Mouse (Mus musculus): ENCODE measurements at regions not wholly inside any gene's neighbourhood (a gene's known extent, or its start where the extent isn't known, plus 50 kb on each side); places are given as distances from the start of the nearest gene placed in this dataset.

- Histone ChIP-seq H3K9me3 (no peaks in the 10 kb centered on the region), H3K4me3 (no peak overlapping the region), H3K9ac (no peak overlapping the region), H3K4me1 (no peaks in the 10 kb centered on the region), H3K27ac (no peak overlapping the region), H3K36me3 (no peaks in the 10 kb centered on the region), H3K27me3 (replicated peaks) (no peaks in the 10 kb centered on the region), H3K4me2 (replicated peaks) (no peak overlapping the region)
- WGBS = 86% methylated on average over 2 of the region's 2 CpGs
- ATAC-seq (ENCODE audit: low FRiP score, low read depth) = no peak
These were observed 90.8 kb upstream of the B430305J03Rik start for GRCm38 (mm10) chr3:61456598-61456997.

DNA sequence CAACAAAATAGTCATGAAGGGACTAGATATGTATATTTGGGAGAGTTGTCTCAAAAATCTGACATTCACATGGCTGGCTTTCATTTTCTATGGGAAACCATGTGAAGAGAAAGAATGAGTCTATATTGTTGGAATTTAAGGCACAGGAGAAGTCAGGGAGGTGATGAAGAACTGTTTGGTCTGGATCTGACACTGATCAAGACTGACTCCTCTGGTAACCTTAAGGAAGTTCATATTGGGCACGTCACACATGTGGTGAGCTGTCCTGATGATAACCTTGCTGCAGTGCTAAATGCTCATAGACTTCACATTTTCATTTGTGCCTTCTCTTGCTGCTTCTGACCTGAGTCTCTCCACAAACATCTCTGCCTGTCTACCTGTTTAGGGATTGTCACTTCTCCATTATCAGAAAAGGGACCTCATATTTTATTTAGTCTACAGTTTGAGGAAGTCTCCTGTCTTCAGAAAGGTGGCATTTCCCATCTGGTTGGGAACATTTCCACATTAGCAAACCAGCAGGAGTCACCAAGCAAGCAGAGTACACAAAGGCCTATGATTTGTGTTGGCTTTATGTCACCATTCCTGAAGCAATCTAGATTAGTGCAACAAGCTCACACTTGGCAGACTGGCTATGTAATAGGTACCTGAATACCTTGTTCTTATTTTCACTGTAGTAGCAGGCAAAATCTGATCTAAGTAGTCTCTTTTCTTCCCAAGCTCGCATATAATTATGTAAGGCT, 76.4 kb upstream of the B430305J03Rik start:
- no peak overlapping the region for H3K4me2 ChIP-seq (replicated peaks)
- no peaks in the 10 kb centered on the region for H3K4me1 ChIP-seq
- no peaks in the 10 kb centered on the region for H3K27me3 ChIP-seq (replicated peaks)
- no peak for ATAC-seq (ENCODE audit: low FRiP score, low read depth)
- 90% methylated on average over 2 of the region's 2 CpGs for WGBS
- H3K27ac ChIP-seq = no peak overlapping the region
- no peak overlapping the region for H3K4me3 ChIP-seq
- no peaks in the 10 kb centered on the region for H3K9me3 ChIP-seq
- H3K36me3 ChIP-seq = no peaks in the 10 kb centered on the region
- no peak overlapping the region for H3K9ac ChIP-seq

- H3K9me3 ChIP-seq = no peaks in the 10 kb centered on the region
- no peak overlapping the region for H3K4me3 ChIP-seq
- no peak overlapping the region for H3K9ac ChIP-seq
- ATAC-seq (ENCODE audit: low FRiP score, low read depth) = no peak
- no peaks in the 10 kb centered on the region for H3K36me3 ChIP-seq
- H3K4me2 ChIP-seq (replicated peaks) = no peak overlapping the region
- H3K27ac ChIP-seq = no peak overlapping the region
- H3K27me3 ChIP-seq (replicated peaks) = no peaks in the 10 kb centered on the region
- no peaks in the 10 kb centered on the region for H3K4me1 ChIP-seq
- 89% methylated on average over 4 of the region's 4 CpGs for WGBS
These were observed 75.7 kb upstream of the B430305J03Rik start for GRCm38 (mm10) chr3:61441445-61441844.

DNA sequence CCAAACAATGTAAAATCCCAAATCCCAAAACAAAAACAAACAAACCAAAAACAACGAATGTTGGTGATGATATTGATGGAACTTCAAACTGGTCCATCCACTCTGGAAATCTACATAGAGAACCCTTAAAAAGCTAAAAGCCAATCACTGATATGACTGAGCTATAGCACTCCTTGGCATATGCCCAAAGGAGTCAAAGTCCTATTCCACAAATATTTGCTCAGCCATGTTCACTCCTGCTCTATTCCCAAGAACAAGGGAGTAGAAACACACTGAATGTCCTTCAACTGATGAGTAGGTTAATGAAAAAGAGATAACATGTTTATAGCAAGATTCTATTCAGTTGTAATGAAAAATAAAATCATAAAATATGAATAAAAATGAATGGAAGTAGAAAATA, 63.0 kb upstream of the B430305J03Rik start:
- H3K4me3 ChIP-seq = no peak overlapping the region
- no peak overlapping the region for H3K4me2 ChIP-seq (replicated peaks)
- H3K36me3 ChIP-seq = no peaks in the 10 kb centered on the region
- WGBS = 84% methylated on average over 1 of the region's 1 CpGs
- no peaks in the 10 kb centered on the region for H3K4me1 ChIP-seq
- H3K9ac ChIP-seq = no peak overlapping the region
- ATAC-seq (ENCODE audit: low FRiP score, low read depth) = no peak
- no peaks in the 10 kb centered on the region for H3K27me3 ChIP-seq (replicated peaks)
- H3K27ac ChIP-seq = no peak overlapping the region
- H3K9me3 ChIP-seq = no peaks in the 10 kb centered on the region

- Histone ChIP-seq H3K4me1 (no peaks in the 10 kb centered on the region), H3K9me3 (no peaks in the 10 kb centered on the region), H3K27me3 (replicated peaks) (no peaks in the 10 kb centered on the region), H3K4me3 (no peak overlapping the region), H3K27ac (no peak overlapping the region), H3K9ac (no peak overlapping the region), H3K4me2 (replicated peaks) (no peak overlapping the region), H3K36me3 (no peaks in the 10 kb centered on the region)
- WGBS = 78% methylated on average over 5 of the region's 5 CpGs
- ATAC-seq (ENCODE audit: low FRiP score, low read depth) = no peak
These were observed 58.2 kb upstream of the B430305J03Rik start for GRCm38 (mm10) chr3:61423945-61424344.

GRCm38 (mm10) chr3:61419706-61420105, 54.0 kb upstream of the B430305J03Rik start:
- Histone ChIP-seq H3K4me2 (replicated peaks) (no peak overlapping the region), H3K4me3 (no peak overlapping the region), H3K9ac (no peak overlapping the region), H3K4me1 (no peaks in the 10 kb centered on the region), H3K9me3 (no peaks in the 10 kb centered on the region), H3K27me3 (replicated peaks) (no peaks in the 10 kb centered on the region), H3K27ac (no peak overlapping the region), H3K36me3 (no peaks in the 10 kb centered on the region)
- 79% methylated on average over 3 of the region's 3 CpGs for WGBS
- no peak for ATAC-seq (ENCODE audit: low FRiP score, low read depth)

DNA sequence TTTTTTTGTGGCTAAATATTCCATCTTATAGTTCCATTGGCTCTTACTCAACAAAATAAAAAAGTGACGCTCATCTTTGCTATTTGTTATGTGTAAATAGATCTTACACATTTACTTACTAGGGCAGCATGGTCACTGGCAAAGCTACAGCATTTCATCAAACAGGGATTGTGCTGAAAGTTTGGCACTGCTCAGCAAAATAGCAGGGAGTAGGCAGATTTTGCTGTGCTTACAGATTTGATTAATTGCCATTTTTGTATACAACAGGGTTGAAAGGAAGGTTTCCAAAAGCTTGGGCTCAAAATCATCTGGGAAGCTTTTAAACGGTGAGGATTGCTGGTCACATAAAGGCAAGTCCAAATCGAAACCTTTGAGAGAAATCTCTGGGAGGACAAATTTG, 52.3 kb upstream of the B430305J03Rik start:
- no peak overlapping the region for H3K9ac ChIP-seq
- ATAC-seq (ENCODE audit: low FRiP score, low read depth) = no peak
- H3K4me1 ChIP-seq = no peaks in the 10 kb centered on the region
- no peaks in the 10 kb centered on the region for H3K36me3 ChIP-seq
- WGBS = 70% methylated on average over 3 of the region's 3 CpGs
- H3K27ac ChIP-seq = no peak overlapping the region
- H3K4me3 ChIP-seq = no peak overlapping the region
- H3K4me2 ChIP-seq (replicated peaks) = no peak overlapping the region
- H3K27me3 ChIP-seq (replicated peaks) = no peaks in the 10 kb centered on the region
- H3K9me3 ChIP-seq = no peaks in the 10 kb centered on the region

All from neural tube, embryonic 12.5 days (tissue).